Mouse (Mus musculus) bone marrow, adult 2 months (tissue): Measurements from ENCODE around the gene Ufd1. TPM values are rescaled to one million over a fixed set of nuclear protein-coding genes. Genes with fewer than 3 reads are reported as not detected.
"Not testable (repeated sequence)": the region's sequence is repeated elsewhere in the genome, so short reads cannot be mapped to it uniquely, and the experiment has no call there.

Experiments
- H3K27ac ChIP-seq: fragments of 200-500 bp; 2 replicates; pipeline ENCODE4 v1.5.1; 2012; ENCODE audit warnings: low read depth, mild to moderate bottlenecking, control low read depth, inconsistent platforms, low read length; ENCODE audit not compliant: control insufficient read depth, poor library complexity, insufficient read depth
- H3K4me1 ChIP-seq: fragments of 200-500 bp; 2 replicates; pipeline ENCODE4 v1.6.1; 2011; ENCODE audit warnings: low read length; ENCODE audit not compliant: control insufficient read depth, insufficient read depth
- H3K4me3 ChIP-seq: fragments of 200-500 bp; replicated peaks from 2 replicates; pipeline ENCODE3; 2011; ENCODE audit warnings: mild to moderate bottlenecking, low read depth, low read length, control low read depth; ENCODE audit not compliant: control insufficient read depth
- CTCF ChIP-seq: fragments of 200-500 bp; IDR thresholded peaks from 2 replicates; pipeline ENCODE4 v1.5.1; 2011; ENCODE audit warnings: low read length, control low read depth; ENCODE audit not compliant: control insufficient read depth, insufficient read depth
- POLR2A ChIP-seq: fragments of 200-500 bp; IDR thresholded peaks from 2 replicates; pipeline ENCODE4 v1.6.1; 2011; ENCODE audit warnings: low read depth, mild to moderate bottlenecking, control low read depth, low read length, borderline replicate concordance; ENCODE audit not compliant: control insufficient read depth
- WGBS: fragments of 180-500 bp; shearing (Covaris S2); methylation state at CpG from one replicate; pipeline ENCODE4 v1.1.7; 2018; 5-methylcytosine and 5-hydroxymethylcytosine counted together
- polyA plus RNA-seq: library from polyadenylated mRNA; stranded (reverse); fragments of >200 nt; gene quantifications from 2 replicates; pipeline ENCODE4 v1.2.4, GENCODE M21; 2011; ENCODE audit warnings: low replicate concordance; ENCODE audit not compliant: missing spikeins, insufficient read depth, insufficient read length

Ufd1 gene
- polyA plus RNA-seq, 1 experiment, result 56.5 TPM

- Histone ChIP-seq H3K4me1 (no peaks in the 10 kb centered on the region), H3K4me3 (no peak overlapping the region), H3K27ac (no peak overlapping the region)
- no peak for TF ChIP-seq POLR2A
- 73% methylated on average over 4 of the region's 4 CpGs for WGBS
These were observed 11.3 kb downstream of the Ufd1 start for GRCm38 (mm10) chr16:18822925-18823324.

GRCm38 (mm10) chr16:18828630-18829029, 17.1 kb downstream of the Ufd1 start:
- Histone ChIP-seq H3K4me1 (no peaks in the 10 kb centered on the region), H3K27ac (no peak overlapping the region), H3K4me3 (no peak overlapping the region)
- TF ChIP-seq CTCF (no peak), POLR2A (no peak)
- WGBS, result 90% methylated on average over 3 of the region's 3 CpGs

GRCm38 (mm10) chr16:18829102-18829501, 17.5 kb downstream of the Ufd1 start:
- Histone ChIP-seq H3K27ac (no peak overlapping the region), H3K4me3 (no peak overlapping the region), H3K4me1 (no peaks in the 10 kb centered on the region)
- TF ChIP-seq POLR2A (no peak), CTCF (no peak)
- WGBS, result 84% methylated on average over 6 of the region's 6 CpGs

GRCm38 (mm10) chr16:18833486-18833885, 21.9 kb downstream of the Ufd1 start:
- H3K27ac ChIP-seq, result no peak overlapping the region
- WGBS, result 80% methylated on average over 2 of the region's 2 CpGs
- no peak for TF ChIP-seq CTCF
- TF ChIP-seq POLR2A, result no peak
- H3K4me3 ChIP-seq, result no peak overlapping the region
- H3K4me1 ChIP-seq, result no peaks in the 10 kb centered on the region

GRCm38 (mm10) chr16:18836073-18836467, 24.5 kb downstream of the Ufd1 start:
- TF ChIP-seq POLR2A (no peak), CTCF (no peak)
- H3K27ac ChIP-seq, result no peak overlapping the region
- H3K4me1 ChIP-seq, result no peaks in the 10 kb centered on the region
- 31% methylated on average over 3 of the region's 3 CpGs for WGBS
- peak overlapping the region; percentile 90 for H3K4me3 ChIP-seq

GRCm38 (mm10) chr16:18836468-18837208, 25.1 kb downstream of the Ufd1 start, which contains the start of the genes 2510002D24Rik and Gm28539:
2510002D24Rik (plus strand) TSS chr16:18836578.
Gm28539 (plus strand) TSS chr16:18836584.
- H3K4me1 ChIP-seq, result no peaks in the 10 kb centered on the region
- TF ChIP-seq CTCF, result no peak
- TF ChIP-seq POLR2A, result peak; percentile 80; the same call in 1 of the 2 replicates
- WGBS, result under 1% methylated on average over 46 of the region's 46 CpGs
- peak within 1 kb of the TSS; percentile 90 for H3K4me3 ChIP-seq
- H3K27ac ChIP-seq, result peak within 1 kb of the TSS; percentile 49; the same call in 1 of the 2 replicates

GRCm38 (mm10) chr16:18838346-18838745, 26.8 kb downstream of the Ufd1 start:
- no peaks in the 10 kb centered on the region for H3K4me1 ChIP-seq
- no peak overlapping the region for H3K4me3 ChIP-seq
- H3K27ac ChIP-seq, result no peak overlapping the region
- TF ChIP-seq POLR2A (no peak), CTCF (no peak)
- 88% methylated on average over 4 of the region's 4 CpGs for WGBS

- no peak overlapping the region for H3K27ac ChIP-seq
- 86% methylated on average over 15 of the region's 15 CpGs for WGBS
- TF ChIP-seq POLR2A (no peak), CTCF (no peak)
- no peaks in the 10 kb centered on the region for H3K4me1 ChIP-seq
- no peak overlapping the region for H3K4me3 ChIP-seq
These were observed 34.8 kb downstream of the Ufd1 start for GRCm38 (mm10) chr16:18846301-18846820.

- WGBS, result 84% methylated on average over 16 of the region's 17 CpGs
- H3K27ac ChIP-seq, H3K4me1 ChIP-seq, H3K4me3 ChIP-seq: not testable (repeated sequence)
These were observed 38.1 kb downstream of the Ufd1 start for GRCm38 (mm10) chr16:18849521-18850190.
